Mouse (Mus musculus) thymus, adult 2 months (tissue): Measurements from ENCODE around the gene Cox19.

Experiments used
- CTCF ChIP-seq: fragments of 200-500 bp; IDR thresholded peaks from 2 replicates; pipeline ENCODE4 v1.5.1; 2012; ENCODE audit warnings: mild to moderate bottlenecking, control low read depth, low read length, moderate library complexity, borderline replicate concordance; ENCODE audit not compliant: control insufficient read depth, poor library complexity, insufficient read depth; ENCODE audit errors: extremely low read depth
- POLR2A ChIP-seq: fragments of 200-500 bp; IDR thresholded peaks from 2 replicates; pipeline ENCODE4 v1.6.1; 2012; ENCODE audit warnings: mild to moderate bottlenecking, low read length, control low read depth, moderate library complexity; ENCODE audit not compliant: control insufficient read depth, poor library complexity, insufficient read depth; ENCODE audit errors: extremely low read depth

DNA sequence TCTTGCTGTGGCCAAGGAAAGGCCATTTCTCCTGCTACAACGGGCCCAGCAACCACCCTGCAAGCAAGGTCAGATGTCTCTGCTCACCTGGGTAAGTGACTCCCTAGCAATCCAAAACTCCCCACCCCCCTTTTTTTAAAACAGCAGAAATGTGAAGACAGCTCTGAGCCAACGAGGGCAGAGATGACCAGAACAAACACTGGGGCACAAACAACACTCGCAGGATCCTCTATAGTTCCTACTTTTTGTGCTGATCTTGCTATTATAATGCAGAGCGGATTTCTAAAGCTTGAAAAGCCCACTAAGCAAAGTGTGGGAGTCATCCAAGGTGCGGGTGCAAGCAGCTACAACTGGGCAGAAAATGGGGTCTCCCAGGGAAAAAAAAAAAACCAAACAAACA, 19.9 kb upstream of the Cox19 start:
- TF ChIP-seq POLR2A (no peak), CTCF (no peak)
